ENCODE assay signal across 39 mouse cellular contexts in the genomic region with DNA sequence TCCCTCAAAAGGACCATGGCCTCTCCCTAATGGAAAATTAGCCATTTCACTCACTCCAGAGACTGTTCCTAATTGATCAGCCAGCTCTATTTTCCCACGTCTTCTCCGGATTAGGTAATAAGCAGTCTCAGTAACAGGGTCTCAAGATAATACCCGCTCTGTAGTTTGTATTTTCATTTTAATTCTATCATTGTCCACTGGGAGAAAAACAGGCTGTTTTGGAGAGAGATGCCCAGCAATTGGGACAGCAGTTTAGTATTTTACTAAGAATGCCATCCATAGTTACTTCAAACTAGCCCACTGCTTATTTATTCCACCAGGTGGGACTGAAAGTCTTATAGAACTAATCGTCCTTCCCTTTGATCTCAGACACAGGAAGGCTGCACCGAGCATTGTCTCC. TPM values are rescaled to one million over a fixed set of nuclear protein-coding genes. Genes with fewer than 3 reads are reported as not detected.
"Had no signal": no experiment of that assay in that cellular context is flagged by ENCODE, and none has a peak within 500 bp of the region (broad histone marks: within the 10 kb centered on the region; RNA-seq: fewer than 3 reads in every experiment).

TSS of gene Olfr218 (plus strand) at position 301 of the 400 bp plus-strand sequence.

- H3K4me1 ChIP-seq: embryonic facial prominence, embryonic 10.5 days; embryonic facial prominence, embryonic 12.5 days; embryonic facial prominence, embryonic 13.5 days; embryonic facial prominence, embryonic 15.5 days; forebrain, embryonic 10.5 days; forebrain, embryonic 12.5 days; forebrain, embryonic 13.5 days; forebrain, embryonic 15.5 days; heart, embryonic 10.5 days had no signal

- H3K27ac ChIP-seq: embryonic facial prominence, embryonic 10.5 days; embryonic facial prominence, embryonic 12.5 days; embryonic facial prominence, embryonic 13.5 days; embryonic facial prominence, embryonic 15.5 days; forebrain, embryonic 10.5 days; forebrain, embryonic 12.5 days; forebrain, embryonic 13.5 days; forebrain, embryonic 15.5 days; gastrocnemius, adult 2 months; heart, adult 2 months; heart, embryonic 10.5 days had no signal

- H3K36me3 ChIP-seq: embryonic facial prominence, embryonic 10.5 days; embryonic facial prominence, embryonic 12.5 days; embryonic facial prominence, embryonic 13.5 days; embryonic facial prominence, embryonic 15.5 days; forebrain, embryonic 10.5 days; forebrain, embryonic 12.5 days; forebrain, embryonic 15.5 days; heart, embryonic 10.5 days had no signal

- DNase-seq: cerebellum, adult 9-10 months; cerebellum, adult 9-11 months; cerebellum, postnatal 10 days; cerebellum, postnatal 14 days; cerebellum, postnatal 25 days; cerebellum, postnatal 36 days; embryo, embryonic 11 days; gastrocnemius, adult 2 months; gastrocnemius, postnatal 10 days; gastrocnemius, postnatal 14 days; gastrocnemius, postnatal 25 days; gastrocnemius, postnatal 36 days; heart, adult 11 months; heart, adult 18-20 months; heart, adult 2 months had no signal

- H3K4me3 ChIP-seq: embryonic facial prominence, embryonic 10.5 days; embryonic facial prominence, embryonic 12.5 days; embryonic facial prominence, embryonic 13.5 days; embryonic facial prominence, embryonic 15.5 days; erythroblast, embryonic 14.5 days; forebrain, embryonic 10.5 days; forebrain, embryonic 12.5 days; forebrain, embryonic 13.5 days; forebrain, embryonic 15.5 days; gastrocnemius, adult 2 months; heart, adult 2 months; heart, embryonic 10.5 days had no signal

- H3K4me2 ChIP-seq: embryonic facial prominence, embryonic 12.5 days; embryonic facial prominence, embryonic 13.5 days; embryonic facial prominence, embryonic 15.5 days; forebrain, embryonic 12.5 days; forebrain, embryonic 13.5 days; forebrain, embryonic 15.5 days had no signal

- H3K9me3 ChIP-seq: embryonic facial prominence, embryonic 10.5 days; embryonic facial prominence, embryonic 12.5 days; embryonic facial prominence, embryonic 13.5 days; embryonic facial prominence, embryonic 15.5 days; forebrain, embryonic 10.5 days; forebrain, embryonic 12.5 days; forebrain, embryonic 13.5 days; forebrain, embryonic 15.5 days; heart, embryonic 10.5 days had no signal

- ATAC-seq: forebrain, embryonic 13.5 days; forebrain, embryonic 14.5 days; forebrain, embryonic 15.5 days; forebrain, embryonic 16.5 days had no signal

- H3K27me3 ChIP-seq: embryonic facial prominence, embryonic 12.5 days; embryonic facial prominence, embryonic 13.5 days; embryonic facial prominence, embryonic 15.5 days; forebrain, embryonic 12.5 days; forebrain, embryonic 13.5 days; forebrain, embryonic 15.5 days had no signal

- H3K9ac ChIP-seq: embryonic facial prominence, embryonic 12.5 days; embryonic facial prominence, embryonic 13.5 days; embryonic facial prominence, embryonic 15.5 days; forebrain, embryonic 12.5 days; forebrain, embryonic 13.5 days; forebrain, embryonic 15.5 days had no signal

RNA-seq across cellular contexts. Expression of gene Olfr218, which starts in this region (rescaled TPM):
- total RNA-seq: common myeloid progenitor, adult 5-6 weeks; gastrocnemius, adult 18-20 months; gastrocnemius, adult 2 months; gastrocnemius, adult 8-10 months; gastrocnemius, postnatal 10 days; gastrocnemius, postnatal 14 days; gastrocnemius, postnatal 25 days; gastrocnemius, postnatal 36 days; gastrocnemius, postnatal 4 days; granulocyte monocyte progenitor cell, adult 5-6 weeks; heart, adult 18-20 months; heart, adult 2 months; heart, adult 8-10 months had no signal
- polyA plus RNA-seq: cortical plate, adult 2 months; embryonic facial prominence, embryonic 10.5 days; embryonic facial prominence, embryonic 11.5 days; embryonic facial prominence, embryonic 12.5 days; embryonic facial prominence, embryonic 13.5 days; embryonic facial prominence, embryonic 14.5 days; embryonic facial prominence, embryonic 15.5 days; erythroblast, embryonic 14.5 days; forebrain, embryonic 10.5 days; forebrain, embryonic 11.5 days; forebrain, embryonic 12.5 days; forebrain, embryonic 13.5 days; forebrain, embryonic 14.5 days; forebrain, embryonic 15.5 days; forebrain, embryonic 16.5 days; frontal cortex, adult 2 months; gonadal fat pad, adult 2 months; heart, adult 2 months; heart, embryonic 10.5 days had no signal
